Mouse (Mus musculus): ENCODE data around the gene Vps35l. TPM values are rescaled to one million over a fixed set of nuclear protein-coding genes. Genes with fewer than 3 reads are reported as not detected.

The Vps35l gene
- polyA plus RNA-seq, 1 experiment from 2014 or later = 48.1 TPM

- ATAC-seq (replicated peaks; ENCODE audit: insufficient number of reproducible peaks, low FRiP score, low TSS enrichment) = no peak
- WGBS (ENCODE audit: insufficient replicate concordance) = 83% methylated on average over 8 of the region's 8 CpGs
- H3K36me3 ChIP-seq (ENCODE audit: control insufficient read depth, insufficient read depth, low read length) = peaks cover 7% of the 10 kb centered on the region; the same call in 1 of the 2 replicates
- H3K9ac ChIP-seq (ENCODE audit: low read depth, low read length) = no peak overlapping the region
- H3K4me3 ChIP-seq (ENCODE audit: low read depth, low read length) = no peak overlapping the region
- H3K9me3 ChIP-seq (replicated peaks; ENCODE audit: control insufficient read depth, low read length) = no peaks in the 10 kb centered on the region
- H3K27me3 ChIP-seq (ENCODE audit: control insufficient read depth, insufficient read depth, low read length) = no peaks in the 10 kb centered on the region
- no peak overlapping the region for H3K27ac ChIP-seq (ENCODE audit: low read depth, low read length)
- H3K4me1 ChIP-seq (ENCODE audit: control insufficient read depth, insufficient read depth, low read length) = no peaks in the 10 kb centered on the region
- no peak overlapping the region for H3K4me2 ChIP-seq
Measured at GRCm38 (mm10) chr7:118793899-118794298, 53.9 kb downstream of the Vps35l start.

DNA sequence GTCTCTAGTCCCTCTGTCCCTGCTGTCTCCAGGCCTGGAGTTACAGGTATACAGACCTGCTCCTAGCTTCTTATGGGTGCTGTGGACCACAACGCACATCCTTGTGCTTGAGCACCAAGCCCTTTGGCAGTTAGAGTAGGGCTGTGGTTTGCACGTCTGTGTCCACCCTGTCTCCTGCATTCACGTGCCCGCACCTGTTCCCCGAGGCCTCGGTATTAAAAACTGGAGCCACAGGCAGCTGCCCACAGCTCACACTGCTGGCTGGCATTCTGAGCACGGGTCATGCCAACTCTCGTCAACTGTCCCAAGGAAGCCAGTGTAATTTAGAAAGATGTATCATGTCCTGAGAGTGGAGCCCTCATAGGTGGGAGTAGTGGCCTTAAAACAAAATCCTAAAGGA lies 55.8 kb downstream of the Vps35l start:
- Histone ChIP-seq H3K9me3 (replicated peaks; ENCODE audit: control insufficient read depth, low read length) (no peaks in the 10 kb centered on the region), H3K4me1 (ENCODE audit: control insufficient read depth, insufficient read depth, low read length) (no peaks in the 10 kb centered on the region), H3K4me2 (no peak overlapping the region), H3K9ac (ENCODE audit: low read depth, low read length) (no peak overlapping the region), H3K27me3 (ENCODE audit: control insufficient read depth, insufficient read depth, low read length) (no peaks in the 10 kb centered on the region), H3K27ac (ENCODE audit: low read depth, low read length) (no peak overlapping the region), H3K4me3 (ENCODE audit: low read depth, low read length) (no peak overlapping the region), H3K36me3 (ENCODE audit: control insufficient read depth, insufficient read depth, low read length) (peaks cover 12% of the 10 kb centered on the region; the same call in 1 of the 2 replicates)
- 87% methylated on average over 8 of the region's 8 CpGs for WGBS (ENCODE audit: insufficient replicate concordance)
- no peak for ATAC-seq (replicated peaks; ENCODE audit: insufficient number of reproducible peaks, low FRiP score, low TSS enrichment)

DNA sequence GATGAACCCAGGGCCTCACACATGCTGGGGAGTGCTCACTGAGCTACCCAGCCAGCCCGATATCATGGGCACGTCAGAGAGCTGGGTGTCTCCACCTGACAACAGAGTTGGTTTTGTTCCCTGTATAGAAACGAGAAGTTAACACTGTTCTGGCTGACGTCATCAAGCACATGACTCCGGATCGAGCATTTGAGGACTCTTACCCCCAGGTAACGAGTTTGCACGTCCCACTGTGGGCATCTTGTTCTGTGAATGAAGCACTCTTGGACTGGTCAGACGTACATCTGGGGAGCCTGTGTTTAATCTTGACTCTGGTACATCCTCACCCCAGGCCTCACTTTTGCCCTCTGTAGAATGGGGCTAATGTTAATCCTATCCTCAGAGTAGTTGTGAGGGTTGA lies 56.8 kb downstream of the Vps35l start:
- Histone ChIP-seq H3K27me3 (ENCODE audit: control insufficient read depth, insufficient read depth, low read length) (no peaks in the 10 kb centered on the region), H3K4me1 (ENCODE audit: control insufficient read depth, insufficient read depth, low read length) (no peaks in the 10 kb centered on the region), H3K36me3 (ENCODE audit: control insufficient read depth, insufficient read depth, low read length) (peaks cover 14% of the 10 kb centered on the region; the same call in 1 of the 2 replicates), H3K9me3 (replicated peaks; ENCODE audit: control insufficient read depth, low read length) (no peaks in the 10 kb centered on the region), H3K27ac (ENCODE audit: low read depth, low read length) (no peak overlapping the region), H3K9ac (ENCODE audit: low read depth, low read length) (no peak overlapping the region), H3K4me3 (ENCODE audit: low read depth, low read length) (no peak overlapping the region), H3K4me2 (no peak overlapping the region)
- WGBS (ENCODE audit: insufficient replicate concordance) = 86% methylated on average over 9 of the region's 9 CpGs
- no peak for ATAC-seq (replicated peaks; ENCODE audit: insufficient number of reproducible peaks, low FRiP score, low TSS enrichment)

DNA sequence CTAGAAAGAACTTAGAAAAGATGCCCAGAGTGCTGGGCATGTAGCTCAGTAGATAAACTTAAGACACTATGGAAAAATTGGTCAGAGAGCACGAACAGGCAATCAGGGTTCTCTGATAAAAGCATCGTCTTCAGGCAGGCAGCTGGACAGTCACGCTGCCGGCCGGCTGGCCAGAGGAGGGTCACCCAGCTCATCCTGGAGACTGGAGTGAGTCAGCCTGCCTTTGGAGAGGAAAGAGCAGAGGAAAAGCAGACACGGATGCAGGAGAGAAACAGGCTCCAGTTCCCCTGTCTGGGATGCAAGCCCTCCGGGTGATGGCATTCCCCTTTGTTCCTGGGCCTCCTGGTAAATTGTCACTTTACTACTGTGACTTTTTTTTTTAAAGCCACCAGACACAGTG lies 57.6 kb downstream of the Vps35l start:
- H3K27ac ChIP-seq (ENCODE audit: low read depth, low read length) = no peak overlapping the region
- WGBS (ENCODE audit: insufficient replicate concordance) = 31% methylated on average over 7 of the region's 7 CpGs
- peaks cover 15% of the 10 kb centered on the region; the same call in 1 of the 2 replicates for H3K36me3 ChIP-seq (ENCODE audit: control insufficient read depth, insufficient read depth, low read length)
- no peaks in the 10 kb centered on the region for H3K4me1 ChIP-seq (ENCODE audit: control insufficient read depth, insufficient read depth, low read length)
- no peak overlapping the region for H3K4me2 ChIP-seq
- no peak for ATAC-seq (replicated peaks; ENCODE audit: insufficient number of reproducible peaks, low FRiP score, low TSS enrichment)
- no peaks in the 10 kb centered on the region for H3K9me3 ChIP-seq (replicated peaks; ENCODE audit: control insufficient read depth, low read length)
- H3K27me3 ChIP-seq (ENCODE audit: control insufficient read depth, insufficient read depth, low read length) = no peaks in the 10 kb centered on the region
- no peak overlapping the region for H3K9ac ChIP-seq (ENCODE audit: low read depth, low read length)
- H3K4me3 ChIP-seq (ENCODE audit: low read depth, low read length) = no peak overlapping the region

GRCm38 (mm10) chr7:118798105-118798570 lies 58.1 kb downstream of the Vps35l start:
- H3K36me3 ChIP-seq (ENCODE audit: control insufficient read depth, insufficient read depth, low read length) = peaks cover 18% of the 10 kb centered on the region
- H3K9ac ChIP-seq (ENCODE audit: low read depth, low read length) = no peak overlapping the region
- no peak overlapping the region for H3K4me3 ChIP-seq (ENCODE audit: low read depth, low read length)
- no peaks in the 10 kb centered on the region for H3K9me3 ChIP-seq (replicated peaks; ENCODE audit: control insufficient read depth, low read length)
- 70% methylated on average over 6 of the region's 6 CpGs for WGBS (ENCODE audit: insufficient replicate concordance)
- H3K4me2 ChIP-seq = no peak overlapping the region
- no peak overlapping the region for H3K27ac ChIP-seq (ENCODE audit: low read depth, low read length)
- no peak for ATAC-seq (replicated peaks; ENCODE audit: insufficient number of reproducible peaks, low FRiP score, low TSS enrichment)
- H3K27me3 ChIP-seq (ENCODE audit: control insufficient read depth, insufficient read depth, low read length) = no peaks in the 10 kb centered on the region
- H3K4me1 ChIP-seq (ENCODE audit: control insufficient read depth, insufficient read depth, low read length) = no peaks in the 10 kb centered on the region

GRCm38 (mm10) chr7:118800112-118800734 lies 60.2 kb downstream of the Vps35l start:
- Histone ChIP-seq H3K9ac (ENCODE audit: low read depth, low read length) (no peak overlapping the region), H3K27ac (ENCODE audit: low read depth, low read length) (no peak overlapping the region), H3K4me3 (ENCODE audit: low read depth, low read length) (no peak overlapping the region), H3K4me1 (ENCODE audit: control insufficient read depth, insufficient read depth, low read length) (no peaks in the 10 kb centered on the region), H3K27me3 (ENCODE audit: control insufficient read depth, insufficient read depth, low read length) (no peaks in the 10 kb centered on the region), H3K4me2 (no peak overlapping the region), H3K36me3 (ENCODE audit: control insufficient read depth, insufficient read depth, low read length) (peaks cover 18% of the 10 kb centered on the region), H3K9me3 (replicated peaks; ENCODE audit: control insufficient read depth, low read length) (no peaks in the 10 kb centered on the region)
- ATAC-seq (replicated peaks; ENCODE audit: insufficient number of reproducible peaks, low FRiP score, low TSS enrichment) = no peak
- WGBS (ENCODE audit: insufficient replicate concordance) = 86% methylated on average over 15 of the region's 15 CpGs

DNA sequence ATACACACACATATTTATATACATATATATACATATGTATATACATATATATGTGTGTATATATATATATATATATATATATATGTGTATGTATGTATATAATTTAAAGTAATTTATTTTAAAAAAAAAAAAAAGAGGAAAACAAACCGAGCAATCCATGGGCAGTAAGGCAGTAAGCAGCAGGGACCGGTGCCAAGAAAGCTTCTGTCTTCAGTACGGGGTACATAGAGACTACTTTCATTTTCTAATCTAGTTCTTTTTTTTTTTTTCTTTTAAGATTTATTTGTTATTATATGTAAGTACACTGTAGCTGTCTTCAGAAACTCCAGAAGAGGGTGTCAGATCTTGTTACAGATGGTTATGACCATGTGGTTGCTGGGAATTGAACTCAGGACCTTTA lies 61.8 kb downstream of the Vps35l start:
- H3K27me3 ChIP-seq (ENCODE audit: control insufficient read depth, insufficient read depth, low read length) = no peaks in the 10 kb centered on the region
- H3K4me2 ChIP-seq = no peak overlapping the region
- peaks cover under 1% of the 10 kb centered on the region; the same call in 1 of the 2 replicates for H3K4me1 ChIP-seq (ENCODE audit: control insufficient read depth, insufficient read depth, low read length)
- WGBS (ENCODE audit: insufficient replicate concordance) = 85% methylated on average over 3 of the region's 3 CpGs
- H3K27ac ChIP-seq (ENCODE audit: low read depth, low read length) = no peak overlapping the region
- H3K9me3 ChIP-seq (replicated peaks; ENCODE audit: control insufficient read depth, low read length) = no peaks in the 10 kb centered on the region
- ATAC-seq (replicated peaks; ENCODE audit: insufficient number of reproducible peaks, low FRiP score, low TSS enrichment) = no peak
- H3K9ac ChIP-seq (ENCODE audit: low read depth, low read length) = no peak overlapping the region
- H3K4me3 ChIP-seq (ENCODE audit: low read depth, low read length) = no peak overlapping the region
- H3K36me3 ChIP-seq (ENCODE audit: control insufficient read depth, insufficient read depth, low read length) = peaks cover 15% of the 10 kb centered on the region

GRCm38 (mm10) chr7:118803425-118803824 lies 63.4 kb downstream of the Vps35l start:
- H3K27ac ChIP-seq (ENCODE audit: low read depth, low read length) = no peak overlapping the region
- H3K4me3 ChIP-seq (ENCODE audit: low read depth, low read length) = no peak overlapping the region
- H3K9me3 ChIP-seq (replicated peaks; ENCODE audit: control insufficient read depth, low read length) = no peaks in the 10 kb centered on the region
- ATAC-seq (replicated peaks; ENCODE audit: insufficient number of reproducible peaks, low FRiP score, low TSS enrichment) = no peak
- H3K9ac ChIP-seq (ENCODE audit: low read depth, low read length) = no peak overlapping the region
- peaks cover 3% of the 10 kb centered on the region; the same call in 1 of the 2 replicates for H3K4me1 ChIP-seq (ENCODE audit: control insufficient read depth, insufficient read depth, low read length)
- H3K27me3 ChIP-seq (ENCODE audit: control insufficient read depth, insufficient read depth, low read length) = no peaks in the 10 kb centered on the region
- H3K36me3 ChIP-seq (ENCODE audit: control insufficient read depth, insufficient read depth, low read length) = peaks cover 15% of the 10 kb centered on the region
- H3K4me2 ChIP-seq = no peak overlapping the region
- WGBS (ENCODE audit: insufficient replicate concordance) = 87% methylated on average over 8 of the region's 8 CpGs
